In the genomic region with DNA sequence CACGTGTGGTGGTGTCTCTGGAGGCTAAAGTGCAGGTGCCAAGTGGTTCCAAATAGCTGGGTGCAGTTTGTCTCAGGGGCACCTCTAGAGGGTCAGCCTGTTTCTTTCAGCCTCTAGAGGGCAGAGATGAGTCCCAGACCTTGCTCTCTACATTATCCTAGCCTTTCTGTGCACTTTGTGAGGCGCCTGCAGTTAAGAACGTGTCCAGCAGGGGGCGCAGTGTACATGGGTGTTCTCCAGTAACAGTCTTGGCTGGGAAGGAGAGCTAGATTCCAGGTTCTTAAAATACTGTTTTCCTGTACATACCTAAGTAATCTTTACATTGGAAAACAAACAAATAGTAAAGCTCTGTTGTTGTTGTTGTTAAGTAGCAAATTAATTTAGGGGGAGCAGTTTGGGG, we compare ENCODE assay signal across 24 mouse cellular contexts. TPM values are rescaled to one million over a fixed set of nuclear protein-coding genes. Genes with fewer than 3 reads are reported as not detected.
DNase-seq lines count a peak whose midpoint lies in the region; ATAC-seq and TF ChIP-seq lines count a peak whose summit lies in the region.
"Not testable (repeated sequence)": the region's sequence is repeated elsewhere in the genome, so short reads cannot be mapped to it uniquely, and the experiment has no call there.
"Had no signal": no experiment of that assay in that cellular context is flagged by ENCODE, and none has a peak within 500 bp of the region (broad histone marks: within the 10 kb centered on the region; RNA-seq: fewer than 3 reads in every experiment).

No protein-coding gene starts in this region.

- not testable (repeated sequence) for ATAC-seq in liver, postnatal 0 days

- H3K4me2 ChIP-seq in liver, postnatal 0 days (ENCODE audit: low read depth, low read length), result not testable (repeated sequence)

- peak; percentile 5 for DNase-seq in adrenal gland, postnatal 10 days
- peak; percentile 4 for DNase-seq in kidney, adult 11 months
- DNase-seq in layer of hippocampus, adult 11-12 months (ENCODE audit: low spot score), result peak; percentile 16
- DNase-seq in liver, postnatal 0 days, result not testable (repeated sequence)
- peak; percentile 3 for DNase-seq in right cerebral cortex, adult 18-20 months
- DNase-seq in thymus, postnatal 14 days, result peak; percentile 9

- not testable (repeated sequence) for H3K4me1 ChIP-seq in liver, postnatal 0 days (ENCODE audit: insufficient read depth)

- H3K27ac ChIP-seq in liver, postnatal 0 days (ENCODE audit: low read depth), result not testable (repeated sequence)

- not testable (repeated sequence) for H3K4me3 ChIP-seq in liver, postnatal 0 days (ENCODE audit: low read depth, low read length)

- not testable (repeated sequence) for TF ChIP-seq EP300 in liver, postnatal 0 days (IDR thresholded peaks at IDR 0.05; ENCODE audit: low read depth)

- H3K9ac ChIP-seq in liver, postnatal 0 days (replicated peaks), result not testable (repeated sequence)

- not testable (repeated sequence) for H3K36me3 ChIP-seq in liver, postnatal 0 days (replicated peaks; ENCODE audit: insufficient read depth, low read length)

- not testable (repeated sequence) for H3K9me3 ChIP-seq in liver, postnatal 0 days (ENCODE audit: low read length)

- WGBS in liver, postnatal 0 days (ENCODE audit: insufficient replicate concordance), result 32% methylated on average over 3 of the region's 4 CpGs

- H3K27me3 ChIP-seq in liver, postnatal 0 days (ENCODE audit: insufficient read depth, low read length), result not testable (repeated sequence)

- TF ChIP-seq CTCF in liver, postnatal 0 days (IDR thresholded peaks at IDR 0.05; ENCODE audit: low read depth), result 0 out of 2 replicates have a peak, but pooled peaks have one; percentile 16

RNA-seq across cellular contexts. Expression of a gene that starts 8.3 kb away (rescaled TPM):
- not detected for total RNA-seq in adrenal gland, postnatal 10 days (2021)
- not detected in 2 replicates for polyA plus RNA-seq in liver, postnatal 0 days (2015; fragmentation: Nextera tagmentation; extraction: Ambion mirVana)
- total RNA-seq: adrenal gland, adult 8-10 months; adrenal gland, postnatal 4 days; CH12.LX; common myeloid progenitor, adult 5-6 weeks; gastrocnemius, adult 8-10 months; gastrocnemius, postnatal 36 days; heart, adult 18-20 months; heart, postnatal 14 days; hematopoietic stem cell, adult 5-6 weeks had no signal
- polyA plus RNA-seq: brain, embryonic 14.5 days; embryonic facial prominence, embryonic 11.5 days; embryonic facial prominence, embryonic 15.5 days; erythroblast, embryonic 14.5 days; forebrain, embryonic 10.5 days; forebrain, embryonic 14.5 days; heart, embryonic 11.5 days; heart, embryonic 15.5 days; hindbrain, embryonic 13.5 days had no signal

RNA-seq across cellular contexts. Expression of a gene that starts 21.2 kb away (rescaled TPM):
- total RNA-seq in adrenal gland, postnatal 10 days (2021), result not detected
- not detected in 2 replicates for polyA plus RNA-seq in liver, postnatal 0 days (2015; fragmentation: Nextera tagmentation; extraction: Ambion mirVana)
- total RNA-seq: adrenal gland, adult 8-10 months; adrenal gland, postnatal 4 days; CH12.LX; common myeloid progenitor, adult 5-6 weeks; gastrocnemius, adult 8-10 months; gastrocnemius, postnatal 36 days; heart, adult 18-20 months; heart, postnatal 14 days; hematopoietic stem cell, adult 5-6 weeks had no signal
- polyA plus RNA-seq: brain, embryonic 14.5 days; embryonic facial prominence, embryonic 11.5 days; embryonic facial prominence, embryonic 15.5 days; erythroblast, embryonic 14.5 days; forebrain, embryonic 10.5 days; forebrain, embryonic 14.5 days; heart, embryonic 11.5 days; heart, embryonic 15.5 days; hindbrain, embryonic 13.5 days had no signal

RNA-seq across cellular contexts. Expression of a gene that starts 55.1 kb away (rescaled TPM):
- not detected for total RNA-seq in adrenal gland, postnatal 10 days (2021)
- not detected in 2 replicates for polyA plus RNA-seq in liver, postnatal 0 days (2015; fragmentation: Nextera tagmentation; extraction: Ambion mirVana)
- total RNA-seq: adrenal gland, adult 8-10 months; adrenal gland, postnatal 4 days; common myeloid progenitor, adult 5-6 weeks; gastrocnemius, adult 8-10 months; gastrocnemius, postnatal 36 days; heart, adult 18-20 months; heart, postnatal 14 days; hematopoietic stem cell, adult 5-6 weeks had no signal
- polyA plus RNA-seq: brain, embryonic 14.5 days; embryonic facial prominence, embryonic 11.5 days; embryonic facial prominence, embryonic 15.5 days; erythroblast, embryonic 14.5 days; forebrain, embryonic 10.5 days; forebrain, embryonic 14.5 days; heart, embryonic 11.5 days; heart, embryonic 15.5 days; hindbrain, embryonic 13.5 days had no signal
